Mouse (Mus musculus): ENCODE data around the gene St3gal6.

GRCm38 (mm10) chr16:58499650-58500049 is 24.4 kb downstream of the St3gal6 start:
- TF ChIP-seq CTCF (IDR thresholded peaks at IDR 0.05; ENCODE audit: control insufficient read depth, insufficient read depth, insufficient read length) (no peak), MAX (IDR thresholded peaks at IDR 0.05) (no peak)
